Mouse (Mus musculus) liver, adult (tissue): ENCODE measurements around the gene Tmprss11a.

ENCODE experiments used
- GATA4 ChIP-seq: IDR thresholded peaks from 2 replicates; pipeline ENCODE4 v1.6.1; 2014; ENCODE audit warnings: mild to moderate bottlenecking, low read length; ENCODE audit not compliant: insufficient replicate concordance

The Tmprss11a gene

DNA sequence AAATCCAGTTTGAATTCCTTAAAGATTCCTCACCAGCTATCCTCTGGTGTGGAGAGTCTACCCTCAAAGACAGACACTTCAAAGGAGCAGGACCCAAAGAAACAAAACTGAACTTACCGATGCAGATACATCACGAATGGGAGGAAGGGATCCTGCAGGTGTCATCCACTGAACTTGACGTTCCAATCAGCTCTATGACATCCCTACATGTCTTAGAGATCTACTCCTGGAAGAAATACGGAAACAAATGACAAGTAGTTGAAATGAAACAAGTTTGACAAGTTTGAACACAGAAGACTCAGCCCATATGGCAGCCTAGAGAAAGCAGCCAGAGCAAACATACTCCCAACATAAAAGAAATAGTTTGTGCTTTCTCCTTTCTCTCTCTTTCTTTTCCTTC is at the start of gene Tmprss11a:
TSS of gene Tmprss11a (minus strand) at position 101 of the 400 bp plus-strand sequence.
- TF ChIP-seq GATA4 = no peak

DNA sequence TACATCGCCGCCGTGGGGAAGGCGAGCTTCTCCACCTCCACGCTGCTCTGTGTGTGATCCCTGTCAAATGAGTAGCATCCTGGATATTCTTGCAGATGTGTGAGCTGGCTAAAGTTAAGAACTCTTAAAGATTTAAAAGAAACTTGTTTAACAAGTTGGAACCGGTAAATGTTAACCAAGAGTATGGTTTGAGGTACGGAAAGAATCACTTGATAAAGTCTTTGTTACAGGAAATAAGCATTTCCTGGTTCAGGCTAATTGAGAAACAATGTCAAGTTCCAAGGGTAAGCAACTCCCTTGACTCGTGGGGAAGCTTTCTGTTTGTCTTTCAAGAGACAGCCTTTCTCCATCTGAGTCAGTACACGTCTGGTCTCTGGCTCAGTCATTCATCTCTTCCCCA is 49.7 kb upstream of the Tmprss11a start, which contains the start of gene Tmprss11g:
TSS of gene Tmprss11g (minus strand) at position 101 of the 400 bp plus-strand sequence.
- no peak for TF ChIP-seq GATA4

DNA sequence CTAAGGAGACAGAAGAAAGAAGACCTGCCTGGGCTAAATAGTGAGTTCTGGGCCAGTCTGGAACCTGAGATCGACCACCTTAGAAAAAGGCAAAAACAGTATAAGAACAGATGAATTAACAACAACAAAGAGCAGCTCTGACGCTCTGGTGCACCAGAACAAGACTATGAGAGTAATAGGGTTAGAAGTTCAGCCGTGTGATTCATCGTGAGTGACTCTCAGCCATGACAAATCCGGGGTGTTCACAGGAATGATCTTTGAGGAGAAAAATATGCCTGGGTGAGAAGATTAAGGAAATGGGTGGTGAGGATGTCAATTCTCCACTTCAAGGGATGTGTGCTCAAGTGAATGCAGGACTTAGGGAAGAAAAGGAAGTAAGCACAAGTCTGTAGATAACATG is 42.7 kb upstream of the Tmprss11a start:
- TF ChIP-seq GATA4 = no peak

DNA sequence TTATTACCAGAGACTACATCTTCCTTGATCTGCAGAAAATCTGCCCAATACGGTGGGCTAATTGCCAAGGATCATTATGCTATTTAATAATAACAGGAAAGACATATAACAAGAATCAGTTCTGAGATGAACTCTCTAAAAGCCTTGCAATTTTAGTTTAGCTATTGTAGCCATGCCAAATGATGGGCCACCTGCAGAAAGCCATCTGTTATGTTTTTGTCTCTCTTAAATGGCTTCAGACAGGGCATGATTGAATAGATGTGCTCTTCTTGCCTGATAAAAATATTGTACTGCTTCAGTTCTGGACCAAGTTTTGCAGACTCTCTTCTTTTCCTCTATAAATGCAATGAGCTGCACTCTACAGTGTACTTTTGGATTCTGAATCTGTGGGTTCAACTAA is 24.7 kb upstream of the Tmprss11a start:
- no peak for TF ChIP-seq GATA4

DNA sequence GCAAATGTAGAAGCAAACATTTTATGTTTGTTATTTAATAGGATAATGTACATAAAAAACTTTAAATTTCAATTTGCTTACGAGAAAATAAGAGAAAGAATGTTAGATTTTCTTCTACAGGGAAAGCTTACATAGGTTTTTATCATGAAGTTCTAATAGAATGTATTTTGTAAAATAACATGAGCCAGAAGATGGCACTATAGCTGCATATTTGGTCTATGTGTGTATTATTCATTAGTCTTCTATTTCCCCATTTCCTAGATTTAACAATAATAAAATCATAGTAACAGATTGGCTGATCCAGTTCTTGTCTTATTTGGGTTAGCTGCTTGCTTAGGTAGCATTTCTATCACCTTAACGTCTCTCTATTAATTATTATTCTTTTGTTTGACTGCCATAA is 13.8 kb upstream of the Tmprss11a start:
- TF ChIP-seq GATA4 = no peak

DNA sequence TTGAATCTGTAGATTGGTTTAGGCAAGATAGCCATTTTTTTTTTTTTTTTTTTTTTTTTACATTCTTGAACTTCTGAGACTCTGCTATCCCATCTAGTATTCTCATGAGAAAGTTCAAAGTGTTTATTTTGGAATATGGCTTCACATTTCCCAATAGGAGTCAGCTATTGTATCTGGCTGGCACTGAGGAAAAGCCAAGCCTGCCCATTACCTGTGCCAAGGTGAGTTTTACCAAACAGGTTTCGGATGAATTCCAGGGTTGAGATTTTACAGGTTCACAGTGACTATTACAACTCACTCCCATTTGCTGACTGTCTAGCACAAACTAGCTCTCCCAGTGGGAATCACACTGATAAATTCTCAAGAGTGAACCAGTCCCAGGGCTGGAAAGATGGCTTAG is 13.2 kb upstream of the Tmprss11a start:
- no peak for TF ChIP-seq GATA4

DNA sequence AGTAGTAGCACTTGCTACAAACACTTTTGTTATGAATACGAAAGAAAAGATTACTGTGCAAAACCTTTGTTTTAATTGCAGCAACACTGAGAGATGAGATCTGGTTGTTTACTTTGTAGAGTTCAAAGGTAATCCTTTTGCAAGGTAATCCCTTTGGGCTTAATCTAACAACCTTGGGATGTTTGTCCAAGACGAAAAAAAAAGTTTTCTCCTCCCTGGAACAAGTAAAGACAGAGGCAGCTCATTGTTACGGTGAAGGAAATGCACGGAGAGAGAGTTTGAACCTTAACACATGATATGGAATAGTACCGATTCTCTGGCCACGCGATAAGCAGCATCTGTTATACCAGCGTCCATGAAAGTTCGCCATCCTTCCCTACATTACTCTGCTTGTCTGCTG is 5.1 kb upstream of the Tmprss11a start:
- no peak for TF ChIP-seq GATA4

DNA sequence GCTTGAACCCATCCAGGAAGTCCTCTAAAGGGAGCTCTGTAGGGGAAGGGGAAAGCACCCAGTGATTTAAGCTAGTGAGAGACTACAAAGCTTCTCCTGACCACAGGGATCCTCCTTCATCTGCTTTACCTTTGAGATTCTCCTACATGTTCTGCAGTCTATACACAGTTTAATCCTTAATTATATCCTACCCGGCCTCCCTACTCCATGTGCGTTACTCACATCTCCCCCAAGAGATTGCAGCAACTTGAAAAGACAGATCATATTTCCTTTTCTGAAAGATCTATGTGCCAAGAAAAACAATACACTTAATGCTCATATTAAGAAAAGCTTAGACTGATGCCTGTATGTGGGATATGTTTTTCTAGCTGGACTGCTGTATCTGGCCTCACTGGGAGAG is 29.5 kb downstream of the Tmprss11a start:
- no peak for TF ChIP-seq GATA4

DNA sequence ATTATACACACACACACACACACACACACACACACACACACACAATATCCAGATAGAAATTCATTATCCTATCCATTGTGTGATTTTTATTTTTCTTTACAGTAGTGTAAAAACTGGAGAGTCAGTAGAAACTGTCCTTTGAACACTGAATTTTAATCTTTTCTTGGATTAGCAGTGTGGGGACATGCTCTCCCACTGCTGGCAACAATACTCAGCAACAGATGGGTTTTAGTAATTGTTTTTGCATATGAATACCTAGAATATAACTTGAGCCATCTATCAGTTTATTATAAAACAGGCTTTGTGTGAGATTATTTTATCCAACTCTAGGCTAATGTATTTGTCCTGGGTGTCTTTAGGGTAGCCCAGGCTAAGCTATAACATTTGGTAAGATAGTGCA is 30.2 kb downstream of the Tmprss11a start:
- no peak for TF ChIP-seq GATA4

DNA sequence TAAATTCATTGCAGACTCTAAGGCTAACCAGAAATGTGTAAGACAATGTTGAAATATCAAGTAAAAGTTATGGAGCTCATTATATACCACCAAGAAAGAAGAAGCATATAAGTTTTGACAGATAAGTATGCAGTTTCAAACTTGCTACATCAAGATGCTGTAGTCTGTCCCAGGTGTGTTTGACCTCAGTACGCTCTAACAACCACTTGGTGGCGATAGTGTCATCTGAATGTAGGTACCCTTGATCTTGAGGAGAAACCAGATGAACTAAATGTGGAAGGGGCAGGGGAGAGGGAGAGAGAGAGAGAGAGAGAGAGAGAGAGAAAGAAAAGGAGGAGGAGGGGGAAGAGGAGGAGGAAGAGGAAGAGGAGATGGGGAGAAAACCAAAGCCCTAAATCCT is 36.1 kb downstream of the Tmprss11a start:
- TF ChIP-seq GATA4 = no peak

DNA sequence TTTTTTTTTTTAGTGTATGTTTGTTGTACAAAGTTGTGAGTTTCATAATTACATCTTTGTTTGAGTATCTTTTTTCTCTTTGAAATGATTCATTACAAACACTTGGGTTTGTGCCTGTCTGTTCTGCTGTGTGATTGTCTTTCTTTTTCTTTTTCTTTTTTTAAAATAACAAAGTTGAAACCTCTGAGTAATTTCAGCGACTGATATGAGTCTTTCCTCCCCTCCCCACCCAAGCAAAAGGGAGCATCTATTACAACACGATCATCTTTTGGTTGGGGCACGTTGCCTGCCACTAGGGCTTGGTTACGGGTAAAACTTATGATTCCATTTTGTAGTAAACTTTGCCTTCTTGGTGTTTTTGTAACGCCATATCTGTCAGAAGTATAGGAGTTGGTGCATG is 37.7 kb downstream of the Tmprss11a start:
- no peak for TF ChIP-seq GATA4

DNA sequence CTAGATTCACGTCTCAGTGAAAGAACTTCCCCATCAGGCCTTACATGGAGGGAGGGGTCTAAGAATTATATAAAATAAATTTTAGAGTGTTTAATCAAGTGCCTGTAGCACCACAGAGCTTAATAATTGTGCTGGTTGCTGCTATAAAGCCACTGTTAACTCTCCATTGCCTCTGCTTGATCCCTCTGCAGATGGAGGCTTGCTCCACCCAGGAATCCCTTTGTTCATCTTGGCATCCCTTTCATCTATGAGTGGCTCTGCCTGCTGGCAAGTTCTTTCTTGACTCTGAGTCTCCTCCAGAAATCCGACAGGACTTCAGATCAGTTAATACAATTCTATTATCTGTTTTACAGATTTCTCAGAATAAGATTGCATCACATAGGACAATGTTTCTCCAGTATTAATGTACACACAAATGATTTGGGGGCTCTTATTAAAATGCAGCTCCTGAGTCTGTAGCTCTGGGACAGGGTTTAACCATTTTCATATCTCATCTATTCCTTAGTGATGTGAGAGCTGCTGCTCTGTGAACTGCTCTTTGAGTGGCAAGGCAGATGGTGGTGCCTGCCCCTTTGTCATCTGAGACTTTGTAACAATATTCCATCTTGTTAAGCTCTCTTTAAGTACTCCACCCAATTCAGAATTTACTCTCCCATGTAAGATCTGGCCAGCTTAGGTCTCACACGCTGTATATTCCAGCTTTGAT is 47.3 kb downstream of the Tmprss11a start:
- no peak for TF ChIP-seq GATA4

DNA sequence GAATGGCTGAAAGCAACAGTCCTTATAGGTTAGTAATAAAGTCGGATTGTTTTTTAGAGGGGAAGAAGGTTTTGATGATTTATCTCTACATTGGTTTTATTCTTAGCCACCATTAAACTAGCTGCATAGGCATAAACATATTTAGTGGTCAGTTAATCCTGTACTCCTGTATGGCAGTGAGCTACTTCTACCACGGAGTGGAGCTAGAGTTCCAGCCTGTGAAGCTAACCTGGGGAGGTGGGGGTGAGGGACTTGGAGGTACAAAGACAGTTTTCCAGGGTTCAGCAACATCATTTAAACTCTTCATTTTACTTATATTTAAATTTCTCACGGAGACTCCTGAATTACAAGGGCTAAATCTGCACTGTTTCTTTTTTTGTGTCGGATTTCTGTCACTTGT is 49.3 kb downstream of the Tmprss11a start:
- no peak for TF ChIP-seq GATA4

DNA sequence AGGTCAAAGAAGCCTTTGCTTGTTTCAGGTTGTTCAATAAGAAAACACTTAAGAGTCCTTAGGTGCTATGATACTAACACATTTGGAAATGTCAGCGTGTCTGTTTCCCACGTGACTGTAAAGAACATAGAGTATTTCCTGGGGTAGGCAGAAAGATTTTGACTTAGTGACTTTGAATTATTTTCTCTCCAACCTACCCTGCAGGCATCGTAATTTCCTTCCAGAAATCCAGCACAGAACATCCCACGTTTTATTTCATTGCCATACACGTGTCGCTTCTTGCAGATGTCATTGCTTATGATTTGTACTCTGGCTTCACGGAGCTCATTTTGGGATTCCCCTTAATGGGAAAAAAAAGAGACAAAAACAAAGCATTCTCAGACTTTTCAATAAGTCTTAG is 54.5 kb downstream of the Tmprss11a start:
- no peak for TF ChIP-seq GATA4

DNA sequence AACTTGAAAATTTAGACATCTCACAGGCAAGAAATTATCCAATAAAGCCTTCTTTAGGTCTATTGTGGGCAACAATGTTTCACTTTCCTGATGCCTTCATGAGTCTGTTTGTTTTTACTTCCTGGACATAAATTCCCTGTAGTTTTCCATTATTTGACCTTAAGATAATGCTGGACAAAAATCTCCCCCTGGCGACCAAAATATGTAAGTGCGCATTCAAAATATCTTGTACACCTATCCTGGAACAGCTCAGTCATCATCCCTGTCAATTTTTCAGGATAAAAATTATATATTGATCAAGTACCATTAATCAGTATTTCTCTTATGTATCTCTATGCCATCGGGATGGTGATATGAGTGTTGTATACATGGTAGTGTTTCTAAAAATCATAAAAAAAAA is 58.0 kb downstream of the Tmprss11a start:
- TF ChIP-seq GATA4 = no peak

DNA sequence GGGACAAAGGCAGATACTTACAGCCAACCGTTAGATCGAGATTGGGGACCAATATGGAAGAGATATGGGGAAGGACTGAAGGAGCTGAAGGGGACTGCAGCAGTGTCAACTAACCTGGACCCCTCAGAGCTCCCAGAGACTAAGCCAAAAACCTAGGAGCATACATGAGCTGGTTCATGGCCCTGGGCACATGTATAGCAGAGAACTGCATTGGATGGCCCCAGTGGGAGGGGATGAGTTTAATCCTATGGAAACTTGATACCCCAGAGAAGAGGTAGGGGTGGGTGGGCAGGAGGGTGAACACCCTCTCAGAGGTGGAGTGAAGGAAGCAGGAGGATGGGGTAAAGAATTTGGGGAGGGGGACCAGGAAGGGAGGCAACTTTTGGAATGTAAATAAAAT is 60.8 kb downstream of the Tmprss11a start:
- TF ChIP-seq GATA4 = no peak

DNA sequence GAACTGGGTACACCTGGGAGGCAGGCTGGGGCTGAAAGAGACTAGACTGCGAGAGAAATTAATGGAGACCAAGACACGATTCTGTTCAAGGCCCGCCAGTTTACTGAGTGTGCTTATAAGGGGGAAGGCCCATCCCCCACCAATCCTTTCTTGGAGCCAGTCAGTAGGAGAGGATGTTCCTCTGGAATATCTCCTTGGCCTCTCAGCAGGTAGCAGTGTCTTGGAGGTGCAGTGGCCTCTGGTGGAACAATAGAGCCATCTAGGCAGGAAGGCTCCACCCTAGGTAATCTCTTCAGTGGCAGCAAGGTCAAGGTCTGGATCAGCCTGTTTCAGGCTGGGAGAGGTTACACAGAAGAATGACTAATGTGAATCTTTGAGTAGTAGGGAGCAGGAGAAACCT is 61.6 kb downstream of the Tmprss11a start:
- TF ChIP-seq GATA4 = no peak
